8 mouse cellular contexts compared by ENCODE assay signal in the genomic region with DNA sequence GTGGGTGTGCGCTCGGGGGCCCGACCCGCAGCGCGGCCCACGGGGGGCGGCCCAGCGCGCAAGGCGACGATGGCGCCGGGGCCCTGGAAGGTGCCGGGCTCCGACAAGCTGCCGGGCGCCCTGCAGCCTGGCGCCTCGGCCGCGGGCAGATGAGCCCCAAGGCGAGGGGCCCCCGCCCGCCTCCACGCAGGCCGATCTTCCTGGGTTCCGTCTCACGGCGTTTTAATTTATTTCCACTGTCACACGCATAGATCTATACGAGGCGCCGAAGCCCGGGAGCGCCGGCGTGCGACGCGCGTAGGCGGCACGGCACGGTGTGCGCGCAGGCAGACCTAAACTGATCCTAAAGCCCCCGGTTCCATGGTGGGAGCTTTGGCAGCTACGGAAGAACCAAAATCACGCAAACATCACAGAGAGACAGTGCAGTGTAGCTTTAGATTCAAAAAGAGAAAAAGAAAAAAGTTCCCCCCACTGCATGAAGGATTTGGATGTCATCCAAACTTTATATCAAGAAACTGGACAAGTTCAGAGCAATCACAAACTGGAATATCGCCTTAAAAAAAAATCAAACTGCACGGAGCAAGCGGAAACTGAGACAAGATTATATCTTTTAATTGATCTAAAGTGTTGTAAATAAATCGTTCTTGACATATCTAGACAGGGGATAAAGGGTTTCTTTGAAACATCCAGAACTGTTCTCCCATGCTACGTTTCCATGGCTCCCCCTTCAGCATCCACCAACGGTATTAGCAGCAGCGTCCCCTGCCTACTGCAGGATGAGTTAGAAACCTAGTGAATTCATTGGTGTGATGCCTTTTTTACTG.
A peak's percentile ranks its signal among the peaks of the same experiment; 100 is the strongest.
DNase-seq lines count a peak whose midpoint lies in the region; ATAC-seq and TF ChIP-seq lines count a peak whose summit lies in the region.

No protein-coding gene starts in this region.

- CTCF ChIA-PET in Patski (lab: Charles Lee) = interaction anchor here (0.7 to 1.5 kb wide), 7 partner anchors 13 to 1181 kb away, joined by 3 to 4 read pairs (median 3); no protein-coding TSS in a partner anchor

- H3K9ac ChIP-seq in CH12.LX (ENCODE audit: insufficient read depth, low read depth) = peak overlapping the region; percentile 79
- H3K9ac ChIP-seq in lung, embryonic 14.5 days = peak overlapping the region; percentile 85

- no peak for TF ChIP-seq POLR2A in CH12.LX (IDR thresholded peaks at IDR 0.05; ENCODE audit: low read depth, low read length)

- H3K4me1 ChIP-seq in CH12.LX (ENCODE audit: control insufficient read depth in 1 of 2, insufficient read depth in 2 of 2) = peaks cover 0 to 21% of the 10 kb centered on the region in 2 experiments; a peak in 2 of 4 replicates
- H3K4me1 ChIP-seq in heart, embryonic 10.5 days = no peaks in the 10 kb centered on the region
- no peaks in the 10 kb centered on the region for H3K4me1 ChIP-seq in lung, embryonic 14.5 days (ENCODE audit: insufficient read depth)

- dilution Hi-C loops in CH12.LX (cut with MboI; ENCODE audit: extremely low pct_ligation_motif_present, extremely low pct_unique_long_range_greater_than_20kb, low sequenced_read_pairs) = no loop called here

- peak in 1 of 2 experiments; percentile 63; a peak in 2 of 4 replicates for TF ChIP-seq CTCF in CH12.LX (conservative IDR thresholded peaks at IDR 0.05 in 1 of 2, IDR thresholded peaks at IDR 0.05 in 1 of 2; ENCODE audit: low read depth in 2 of 2, low read length in 2 of 2)
- peak; percentile 35 for TF ChIP-seq CTCF in Patski (IDR thresholded peaks at IDR 0.05)
- peak; percentile 60 for TF ChIP-seq CTCF in lung, embryonic 14.5 days (IDR thresholded peaks at IDR 0.05; ENCODE audit: low read depth)

- POLR2A ChIA-PET in Patski (lab: Charles Lee) = interaction anchor here (0.8 kb wide), 1 partner anchor 232 kb away, joined by 3 read pairs; no protein-coding TSS in a partner anchor

- DNase-seq in CH12.LX (ENCODE audit: extremely low read depth) (peak; percentile 56), Patski (ENCODE audit: low read depth, low spot score) (peak; percentile 20)
- DNase-seq in embryo, embryonic 10 days (ENCODE audit: low spot score) = peak; percentile 78
- DNase-seq in heart, embryonic 10.5 days (ENCODE audit: low spot score) = no peak
- DNase-seq in layer of hippocampus, adult 18-20 months (ENCODE audit: low spot score in 2 of 2) = peak; percentile 28 to 68
- peak; percentile 75 for DNase-seq in lung, embryonic 14.5 days
- DNase-seq in right cerebral cortex, adult 18-20 months = peak; percentile 58
- DNase-seq in spleen, postnatal 36 days (ENCODE audit: low spot score in 2 of 2) = no peak

- H3K27ac ChIP-seq in CH12.LX (ENCODE audit: insufficient read depth, low read depth) = peak overlapping the region; percentile 63
- peak overlapping the region; percentile 89 for H3K27ac ChIP-seq in heart, embryonic 10.5 days
- H3K27ac ChIP-seq in lung, embryonic 14.5 days (ENCODE audit: low read depth) = peak overlapping the region; percentile 98

- peak; percentile 5 for ATAC-seq in Patski
- peak; percentile 38 for ATAC-seq in lung, embryonic 14.5 days (ENCODE audit: insufficient read depth)

- H3K9me3 ChIP-seq in CH12.LX (replicated peaks; ENCODE audit: low read length) = no peaks in the 10 kb centered on the region
- H3K9me3 ChIP-seq in heart, embryonic 10.5 days = no peaks in the 10 kb centered on the region
- H3K9me3 ChIP-seq in lung, embryonic 14.5 days (ENCODE audit: low read depth, low read length) = no peaks in the 10 kb centered on the region

- under 1% methylated on average over 57 of the region's 57 CpGs for WGBS in heart, embryonic 10.5 days
- under 1% methylated on average over 55 of the region's 57 CpGs for WGBS in lung, embryonic 14.5 days

- no peaks in the 10 kb centered on the region for H3K27me3 ChIP-seq in CH12.LX (replicated peaks)
- H3K27me3 ChIP-seq in Patski = no peaks in the 10 kb centered on the region
- no peaks in the 10 kb centered on the region for H3K27me3 ChIP-seq in heart, embryonic 10.5 days (ENCODE audit: insufficient read depth, poor library complexity, severe bottlenecking)
- H3K27me3 ChIP-seq in lung, embryonic 14.5 days (ENCODE audit: insufficient read depth, low read length) = no peaks in the 10 kb centered on the region

- peak; percentile 31 for TF ChIP-seq RAD21 in CH12.LX (IDR thresholded peaks at IDR 0.05; ENCODE audit: low read depth, low read length)

- in situ Hi-C loops in CH12.LX (cut with MboI; ENCODE audit: low pct_ligation_motif_present, low pct_unique_long_range_greater_than_20kb, low sequenced_read_pairs) (no loop called here), Patski (cut with MboI; ENCODE audit: low pct_unique_long_range_greater_than_20kb) (loop anchor here (5.0 to 10.0 kb wide), 3 partner anchors 182 to 1178 kb away; a partner anchor contains a TSS)

- peak overlapping the region; percentile 58 to 78 (median 73) for H3K4me3 ChIP-seq in CH12.LX (replicated peaks in 1 of 3; ENCODE audit: low read depth in 2 of 3, low read length in 2 of 3, poor library complexity in 1 of 3)
- H3K4me3 ChIP-seq in heart, embryonic 10.5 days = peak overlapping the region; percentile 69
- H3K4me3 ChIP-seq in lung, embryonic 14.5 days (ENCODE audit: low read depth, low read length) = peak overlapping the region; percentile 71

- H3K79me2 ChIP-seq in CH12.LX (replicated peaks; ENCODE audit: control insufficient read depth, extremely low read depth, insufficient read depth, poor library complexity, severe bottlenecking) = no peaks in the 10 kb centered on the region

- H3K36me3 ChIP-seq in CH12.LX (replicated peaks in 1 of 2; ENCODE audit: control insufficient read depth in 1 of 2, insufficient read depth in 1 of 2, low read length in 1 of 2) = no peaks in the 10 kb centered on the region
- H3K36me3 ChIP-seq in heart, embryonic 10.5 days = no peaks in the 10 kb centered on the region
- H3K36me3 ChIP-seq in lung, embryonic 14.5 days (ENCODE audit: insufficient read depth) = no peaks in the 10 kb centered on the region

- peak; percentile 26; the same call in 1 of the 2 replicates for TF ChIP-seq EP300 in CH12.LX (IDR thresholded peaks at IDR 0.05; ENCODE audit: low read length)

- H3K4me2 ChIP-seq in CH12.LX (ENCODE audit: insufficient read depth, low read depth, poor library complexity, severe bottlenecking) = peak overlapping the region; percentile 97
- H3K4me2 ChIP-seq in lung, embryonic 14.5 days = peak overlapping the region; percentile 68

TF ChIP-seq in CH12.LX, 34 proteins besides CTCF, POLR2A, EP300 and RAD21:
- TF ChIP-seq TCF12 (IDR thresholded peaks at IDR 0.05; ENCODE audit: low read depth, low read length) = no peak
- no peak for TF ChIP-seq RCOR1 (conservative IDR thresholded peaks at IDR 0.05; ENCODE audit: low read depth, low read length)
- peak; percentile 19; the same call in 1 of the 2 replicates for TF ChIP-seq SMC3 (IDR thresholded peaks at IDR 0.05; ENCODE audit: low read depth, low read length)
- TF ChIP-seq UBTF (IDR thresholded peaks at IDR 0.05; ENCODE audit: low read depth, low read length) = peak; percentile 48
- peak; percentile 37; the same call in 1 of the 2 replicates for TF ChIP-seq SIN3A (IDR thresholded peaks at IDR 0.05; ENCODE audit: low read length)
- no peak for TF ChIP-seq KAT2A (IDR thresholded peaks at IDR 0.05; ENCODE audit: insufficient replicate concordance, low read length)
- TF ChIP-seq NELFE (IDR thresholded peaks at IDR 0.05; ENCODE audit: low read depth, low read length) = 0 out of 2 replicates have a peak, but pooled peaks have one; percentile 16
- 0 out of 2 replicates have a peak, but pooled peaks have one; percentile 16 for TF ChIP-seq MAZ (IDR thresholded peaks at IDR 0.05; ENCODE audit: low read depth, low read length)
- no peak for TF ChIP-seq POLR2AphosphoS2 (IDR thresholded peaks at IDR 0.05; ENCODE audit: low read depth, low read length)
- no peak for TF ChIP-seq GABPA (IDR thresholded peaks at IDR 0.05; ENCODE audit: insufficient replicate concordance, low read depth, low read length)
- peak; percentile 65; the same call in 1 of the 2 replicates for TF ChIP-seq CHD1 (IDR thresholded peaks at IDR 0.05; ENCODE audit: low read depth, low read length)
- TF ChIP-seq MAX (IDR thresholded peaks at IDR 0.05; ENCODE audit: low read length) = 0 out of 2 replicates have a peak, but pooled peaks have one; percentile 24
- no peak for TF ChIP-seq IRF4 (IDR thresholded peaks at IDR 0.05; ENCODE audit: low read depth, low read length)

Comparison
In these comparisons a context has a peak if more than half of its experiments do, and no peak if none do; other contexts are left out.
1. DNase-seq: peak in CH12.LX (single experiment), Patski (single experiment), embryo, embryonic 10 days (single experiment), layer of hippocampus, adult 18-20 months (2 of 2), lung, embryonic 14.5 days (single experiment) and right cerebral cortex, adult 18-20 months (single experiment); none in heart, embryonic 10.5 days (single experiment) and spleen, postnatal 36 days (0 of 2).
2. Peak in every context shown above with its lines, with median percentiles within 50 percentile points of each other: H3K27ac ChIP-seq and H3K4me3 ChIP-seq.